Mouse (Mus musculus): ENCODE data around the gene Gpr18.

DNA sequence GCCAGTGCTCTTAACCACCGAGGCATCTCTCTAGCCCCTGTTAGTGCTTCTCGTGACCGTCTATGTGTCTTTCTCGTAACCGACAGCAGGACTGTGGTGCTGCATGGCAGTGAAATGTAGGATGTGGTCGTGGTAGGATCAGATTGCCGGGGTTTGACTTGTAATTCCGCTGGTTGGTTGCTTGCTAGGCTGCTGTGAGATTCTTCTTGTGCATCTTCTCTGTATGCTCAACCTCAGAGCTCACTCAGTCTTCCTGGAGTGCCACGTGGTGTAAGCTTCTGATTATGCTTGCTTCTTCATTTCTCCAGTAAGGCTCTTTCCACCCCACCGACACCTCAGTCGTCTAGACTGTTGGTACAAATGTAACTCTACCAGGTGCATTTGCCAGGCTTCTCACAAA is 17.1 kb downstream of the Gpr18 start:
- no peak for TF ChIP-seq POLR2A (IDR thresholded peaks at IDR 0.05; ENCODE audit: low read depth, low read length)
- TF ChIP-seq CTCF (IDR thresholded peaks at IDR 0.05; ENCODE audit: extremely low read depth, insufficient read depth, insufficient read length, insufficient replicate concordance) = no peak
